Mouse (Mus musculus): ENCODE measurements around the gene Mycbp2. TPM values are rescaled to one million over a fixed set of nuclear protein-coding genes. Genes with fewer than 3 reads are reported as not detected.

Mycbp2 gene
- total RNA-seq (2023): 100 to 1,000 TPM; 134 to 145 TPM

GRCm38 (mm10) chr14:103346729-103347505 lies at the start of gene Mycbp2:
Gene Mycbp2, minus strand, starts transcription at chr14:103346814.

GRCm38 (mm10) chr14:103099238-103099933 lies 247.2 kb downstream of the Mycbp2 start, which contains the start of gene Fbxl3:
Gene Fbxl3, minus strand, starts transcription at chr14:103099566.

GRCm38 (mm10) chr14:103069864-103070611 lies 276.6 kb downstream of the Mycbp2 start, which contains the start of gene Cln5:
Gene Cln5, plus strand, starts transcription at chr14:103070216.

Other genes with a start within 250 kb of the Mycbp2 start
- gene Fbxl3, start 247.2 kb downstream of the Mycbp2 start, total RNA-seq (2023): 100 to 1,000 TPM; 151 to 177 TPM
- gene Scel, start 166.5 kb upstream of the Mycbp2 start, total RNA-seq (2023): not detected